Mouse (Mus musculus) E14TG2a.4 (cell line): ENCODE measurements around the gene Gm28635.

Source experiments
- CTCF ChIP-seq: conservative IDR thresholded peaks from 2 replicates; pipeline ENCODE4 v1.5.1; 2014; ENCODE audit warnings: low read length
- POU5F1 ChIP-seq: IDR thresholded peaks from 2 replicates; pipeline ENCODE4 v1.6.1; 2014; ENCODE audit warnings: low read length, borderline replicate concordance

DNA sequence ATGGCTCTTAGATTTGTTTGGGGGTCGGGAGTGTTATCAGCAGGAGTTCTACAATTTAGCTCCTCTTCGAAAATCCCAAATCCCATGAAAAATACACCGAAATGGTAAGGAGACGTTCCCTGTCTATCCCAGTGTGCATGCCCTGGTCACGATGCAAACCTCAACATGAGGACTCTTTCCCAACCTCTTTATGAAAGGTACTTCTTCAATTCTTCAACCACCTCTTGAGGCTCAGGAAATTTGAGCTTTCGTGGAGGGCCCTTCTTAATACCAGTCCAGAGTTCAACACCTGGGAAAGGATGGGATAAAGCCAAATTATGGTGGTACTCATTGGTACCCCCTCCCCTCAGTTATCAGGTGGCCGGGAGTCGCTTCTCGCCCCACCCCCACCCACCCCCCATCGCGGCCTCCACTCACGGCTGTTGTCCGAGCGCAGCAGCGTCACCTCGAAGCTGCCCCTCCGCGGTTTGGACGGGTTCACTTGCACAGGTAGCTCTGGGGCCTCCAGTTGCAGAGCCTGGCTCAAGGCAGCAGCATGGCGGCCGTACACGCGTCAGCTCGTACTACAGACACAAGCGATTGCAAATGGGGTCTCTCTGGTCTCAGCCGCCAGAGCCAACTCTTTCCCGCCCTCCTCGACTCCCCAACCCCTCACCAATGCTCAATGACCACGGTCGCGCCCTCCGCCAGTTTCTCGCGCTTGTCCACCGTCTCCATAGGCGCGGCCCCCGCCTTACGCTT lies 7.8 kb downstream of the Gm28635 start:
- no peak for TF ChIP-seq CTCF
- no peak for TF ChIP-seq POU5F1
